Mouse (Mus musculus) heart, adult 2 months (tissue): ENCODE results near the gene Tmem138.
A peak's percentile ranks its signal among the peaks of the same experiment; 100 is the strongest.

Experiments
- CTCF ChIP-seq: fragments of 200-600 bp; IDR thresholded peaks from 2 replicates; pipeline ENCODE4 v1.8.1; 2022; ENCODE audit warnings: antibody characterized with exemption, mild to moderate bottlenecking, moderate library complexity
- POLR2A ChIP-seq: fragments of 200-500 bp; IDR thresholded peaks from 2 replicates; pipeline ENCODE4 v1.6.1; 2011; ENCODE audit warnings: mild to moderate bottlenecking, low read depth, low read length, control low read depth; ENCODE audit not compliant: insufficient read depth

- TF ChIP-seq CTCF (peak; percentile 80), POLR2A (peak; percentile 97)
Measured at GRCm38 (mm10) chr19:10605293-10605900, 28.2 kb upstream of the Tmem138 start, which contains the start of the genes Ddb1 and Tkfc.
